Mouse (Mus musculus) liver, postnatal 0 days (tissue): Measurements from ENCODE around the gene Pmel. TPM values are rescaled to one million over a fixed set of nuclear protein-coding genes. Genes with fewer than 3 reads are reported as not detected.
"Not testable (repeated sequence)": the region's sequence is repeated elsewhere in the genome, so short reads cannot be mapped to it uniquely, and the experiment has no call there.

ENCODE experiments used
- ATAC-seq: fragments of 200-750 bp; cut with Nextera tagmentation; 2 replicates; pipeline ENCODE4 v1.8.0; 2017; ENCODE audit warnings: mild to moderate bottlenecking, moderate library complexity
- DNase-seq: peaks from one replicate; pipeline ENCODE4 v3.0.0-alpha.2; 2016
- H3K27ac ChIP-seq: fragments of 300-500 bp; sonication (generic); 2 replicates; pipeline ENCODE4 v1.5.1; 2014; ENCODE audit warnings: antibody characterized with exemption, moderate library complexity, mild to moderate bottlenecking, low read depth
- H3K27me3 ChIP-seq: fragments of 300-500 bp; sonication (generic); 2 replicates; pipeline ENCODE4 v1.6.1; 2014; ENCODE audit warnings: low read length, control low read depth, mixed read lengths; ENCODE audit not compliant: insufficient read depth
- H3K36me3 ChIP-seq: fragments of 300-500 bp; sonication (generic); replicated peaks from 2 replicates; pipeline ENCODE4 v1.6.1; 2014; ENCODE audit warnings: mild to moderate bottlenecking, control low read depth, low read length, moderate library complexity, mixed read lengths; ENCODE audit not compliant: insufficient read depth
- H3K4me1 ChIP-seq: fragments of 300-500 bp; sonication (generic); 2 replicates; pipeline ENCODE4 v1.6.1; 2014; ENCODE audit warnings: antibody characterized with exemption, mild to moderate bottlenecking, control low read depth; ENCODE audit not compliant: insufficient read depth
- H3K4me2 ChIP-seq: fragments of 300-500 bp; sonication (generic); 2 replicates; pipeline ENCODE4 v1.6.1; 2014; ENCODE audit warnings: low read depth, mild to moderate bottlenecking, low read length, moderate library complexity, mixed read lengths
- H3K4me3 ChIP-seq: fragments of 300-500 bp; sonication (generic); 2 replicates; pipeline ENCODE4 v1.5.1; 2014; ENCODE audit warnings: low read depth, low read length
- H3K9ac ChIP-seq: fragments of 300-500 bp; sonication (generic); replicated peaks from 2 replicates; pipeline ENCODE4 v1.6.1; 2014; ENCODE audit warnings: mild to moderate bottlenecking, moderate library complexity
- H3K9me3 ChIP-seq: fragments of 300-500 bp; sonication (generic); 2 replicates; pipeline ENCODE4 v1.6.1; 2016; ENCODE audit warnings: mild to moderate bottlenecking, control low read depth, low read length, mixed read lengths
- CTCF ChIP-seq: sonication (generic); IDR thresholded peaks from 2 replicates; pipeline ENCODE4 v1.5.1; 2016; ENCODE audit warnings: antibody characterized with exemption, low read depth
- EP300 ChIP-seq: IDR thresholded peaks from 2 replicates; pipeline ENCODE4 v1.6.1; 2016; ENCODE audit warnings: antibody characterized with exemption, low read depth, mild to moderate bottlenecking
- whole genome bisulfite sequencing: fragments of 180-500 bp; shearing (Covaris S2); extraction: QIAGEN DNeasy Blood & Tissue Kit; methylation state at CpG from one replicate; pipeline ENCODE4 v1.1.7; 2014; ENCODE audit not compliant: insufficient replicate concordance; 5-methylcytosine and 5-hydroxymethylcytosine counted together
- polyA plus RNA-seq: library from polyadenylated mRNA; unstranded; fragments of >200 nt; fragmentation: Nextera tagmentation; extraction: Ambion mirVana; gene quantifications from 2 replicates; pipeline ENCODE4 v1.2.1, GENCODE M21; 2015

The Pmel gene
- polyA plus RNA-seq, 1 experiment from 2014 or later = 0.69 TPM

DNA sequence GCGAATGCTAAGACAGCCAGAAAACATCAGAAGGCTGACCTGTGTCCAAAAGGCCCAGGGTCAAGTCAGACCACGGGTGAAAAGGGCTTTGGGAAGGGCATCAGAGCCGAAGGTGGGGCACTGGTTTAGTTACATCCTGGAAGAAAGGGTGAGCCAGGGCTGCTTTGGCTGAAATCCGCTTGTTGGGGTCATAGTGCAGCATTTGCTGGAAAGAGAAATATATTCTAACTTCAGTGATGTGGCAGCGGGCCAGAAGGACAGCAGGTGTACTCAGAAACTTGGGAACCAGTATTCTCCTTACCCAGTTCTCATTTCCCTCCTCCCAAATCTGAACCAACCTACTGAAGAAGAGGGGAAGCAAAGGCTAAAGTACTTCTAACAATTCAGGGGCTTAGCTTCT, 5.0 kb upstream of the Pmel start:
- Histone ChIP-seq H3K4me2 (no peak overlapping the region), H3K4me1 (peaks cover 31% of the 10 kb centered on the region), H3K9me3 (no peaks in the 10 kb centered on the region), H3K27me3 (no peaks in the 10 kb centered on the region), H3K4me3 (no peak overlapping the region), H3K36me3 (peaks cover 51% of the 10 kb centered on the region), H3K27ac (no peak overlapping the region), H3K9ac (no peak overlapping the region)
- ATAC-seq = no peak
- 74% methylated on average over 5 of the region's 5 CpGs for WGBS
- TF ChIP-seq EP300 = no peak
- no peak for TF ChIP-seq CTCF
- no peak for DNase-seq

DNA sequence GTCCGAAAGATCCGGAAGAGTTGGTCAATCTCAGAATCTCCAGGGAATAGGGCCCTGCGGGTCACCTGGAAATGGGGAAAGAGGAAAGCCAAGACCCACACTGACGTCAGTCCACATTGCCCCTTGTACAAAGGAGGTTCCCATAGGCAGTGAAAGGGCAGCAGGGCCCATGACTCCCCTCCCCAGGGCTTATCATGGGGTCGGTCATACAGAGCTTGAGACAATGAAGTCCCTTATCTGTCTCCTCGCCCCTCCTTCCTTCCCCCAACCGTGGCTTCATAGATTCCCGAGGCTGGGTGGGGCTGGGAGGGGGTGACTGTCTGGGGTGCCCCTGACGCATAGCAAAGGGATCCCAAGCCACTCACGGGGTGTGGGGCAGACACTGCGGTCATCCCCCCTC, 4.4 kb upstream of the Pmel start:
- Histone ChIP-seq H3K9ac (no peak overlapping the region), H3K4me1 (peaks cover 34% of the 10 kb centered on the region), H3K27ac (no peak overlapping the region), H3K36me3 (peaks cover 51% of the 10 kb centered on the region), H3K27me3 (no peaks in the 10 kb centered on the region), H3K4me3 (no peak overlapping the region), H3K4me2 (no peak overlapping the region), H3K9me3 (no peaks in the 10 kb centered on the region)
- no peak for ATAC-seq
- DNase-seq = no peak
- no peak for TF ChIP-seq CTCF
- no peak for TF ChIP-seq EP300
- 62% methylated on average over 11 of the region's 11 CpGs for WGBS

DNA sequence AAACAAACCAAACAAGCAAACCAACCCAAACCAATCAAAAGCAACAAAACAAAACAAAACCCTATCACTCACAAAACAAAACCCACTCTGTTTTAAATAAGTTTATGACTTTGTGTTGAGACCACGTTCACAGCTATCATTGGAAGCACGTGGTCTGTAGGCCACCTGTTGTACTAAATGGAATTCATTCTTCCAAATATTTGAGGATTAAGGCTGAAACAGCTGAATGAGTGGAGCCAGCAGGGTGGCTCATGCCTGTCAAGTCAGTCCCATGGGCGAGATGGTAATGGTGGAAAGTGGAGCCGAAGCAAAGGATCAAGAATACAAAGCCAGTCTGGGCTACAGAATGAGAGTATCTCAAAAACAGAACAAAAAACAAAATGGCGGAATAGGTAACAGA, 3.3 kb upstream of the Pmel start:
- H3K9me3 ChIP-seq = no peaks in the 10 kb centered on the region
- 93% methylated on average over 5 of the region's 5 CpGs for WGBS
- ATAC-seq = no peak
- TF ChIP-seq EP300 = no peak
- TF ChIP-seq CTCF = no peak
- DNase-seq = no peak
- H3K4me2 ChIP-seq = no peak overlapping the region
- H3K27ac ChIP-seq = no peak overlapping the region
- H3K4me1 ChIP-seq = peaks cover 30% of the 10 kb centered on the region
- H3K36me3 ChIP-seq = peaks cover 51% of the 10 kb centered on the region
- no peaks in the 10 kb centered on the region for H3K27me3 ChIP-seq
- H3K9ac ChIP-seq = no peak overlapping the region
- H3K4me3 ChIP-seq = no peak overlapping the region

DNA sequence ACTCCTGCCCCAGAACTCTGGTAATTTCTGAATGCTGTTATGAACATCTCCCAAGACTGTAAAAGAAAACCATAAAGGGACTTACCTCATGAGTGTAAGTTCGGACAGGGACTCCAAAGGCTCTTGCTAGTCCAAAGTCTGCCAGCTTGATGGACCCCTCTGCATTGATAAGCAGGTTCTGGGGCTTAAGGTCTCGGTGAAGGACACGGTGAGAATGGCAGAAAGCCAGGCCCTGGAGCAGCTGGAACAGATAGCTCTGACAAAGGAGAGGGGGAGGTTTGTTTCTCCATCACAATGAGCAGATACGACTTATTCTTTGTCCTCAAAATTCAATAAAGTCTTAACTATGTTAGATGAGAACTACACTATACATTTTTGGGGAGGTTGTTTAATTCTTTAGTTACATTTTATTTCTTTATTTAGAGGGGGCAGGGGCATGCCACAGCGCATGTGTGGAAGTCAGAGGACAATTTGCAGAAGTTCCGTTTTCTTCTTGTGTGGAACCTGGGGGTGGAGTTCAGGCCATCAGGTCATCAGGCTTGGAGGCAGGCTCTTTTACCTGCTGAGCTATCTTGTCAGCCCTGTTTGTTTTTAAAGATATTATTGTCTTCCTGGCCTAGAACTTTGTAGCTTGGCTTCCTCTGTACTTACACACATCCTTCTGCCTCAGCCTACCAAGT, 1.5 kb upstream of the Pmel start:
- WGBS = 51% methylated on average over 6 of the region's 6 CpGs
- Histone ChIP-seq H3K4me1 (peaks cover 23% of the 10 kb centered on the region), H3K27ac (peak overlapping the region; percentile 24; the same call in 1 of the 2 replicates), H3K9ac (peak overlapping the region; percentile 38; the same call in 1 of the 2 replicates), H3K4me3 (no peak overlapping the region), H3K27me3 (no peaks in the 10 kb centered on the region), H3K36me3 (peaks cover 51% of the 10 kb centered on the region), H3K9me3 (no peaks in the 10 kb centered on the region), H3K4me2 (peak overlapping the region; percentile 92)
- TF ChIP-seq CTCF = no peak
- TF ChIP-seq EP300 = no peak
- no peak for DNase-seq
- no peak for ATAC-seq

DNA sequence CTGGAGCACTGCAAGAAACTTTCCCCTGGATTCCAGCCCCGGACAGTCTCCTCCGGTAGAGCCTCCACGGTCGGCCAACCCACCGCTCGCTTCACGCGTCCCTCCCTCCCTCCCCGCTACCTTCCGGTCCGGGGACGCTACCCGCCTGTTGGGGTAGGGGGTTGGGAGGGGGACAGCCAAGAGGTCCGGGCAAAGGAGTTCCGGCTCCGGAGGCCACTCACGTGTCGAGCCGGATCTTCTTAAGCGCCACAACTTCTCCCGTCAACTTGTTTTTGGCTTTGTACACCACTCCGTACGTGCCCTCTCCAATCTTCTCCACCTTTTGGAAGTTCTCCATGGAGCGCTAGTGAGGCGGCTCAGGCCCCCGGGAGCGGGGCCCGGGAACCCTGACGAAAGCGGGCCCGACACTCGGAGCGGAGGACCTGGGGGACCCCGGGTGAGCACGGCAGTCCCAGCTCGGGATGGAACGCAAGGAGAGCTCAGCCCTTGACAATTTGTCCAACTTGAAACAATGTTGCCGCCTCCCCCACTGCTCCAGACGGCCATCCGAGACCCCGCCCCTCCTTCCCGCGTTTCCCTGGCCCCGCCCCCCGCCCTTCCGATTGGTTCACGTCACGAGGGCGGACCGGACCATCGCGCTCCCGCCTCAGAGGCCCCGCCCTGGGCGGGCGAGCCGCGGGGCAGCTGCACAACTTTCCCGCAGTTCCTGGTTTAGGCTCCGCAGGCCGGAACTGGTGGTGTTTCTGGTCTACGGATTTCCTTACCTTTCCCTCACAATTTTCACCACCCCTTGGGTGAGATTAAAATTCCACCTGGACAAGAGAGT, 709 bp downstream of the Pmel start, which contains the start of gene Cdk2:
Gene Cdk2, minus strand, starts transcription at position 541 of the 826 bp plus-strand sequence.
- H3K4me1 ChIP-seq = peaks cover 21% of the 10 kb centered on the region
- H3K4me2 ChIP-seq = peak within 1 kb of the TSS; percentile 92
- peak within 1 kb of the TSS; percentile 99 for H3K27ac ChIP-seq
- no peaks in the 10 kb centered on the region for H3K27me3 ChIP-seq
- no peaks in the 10 kb centered on the region for H3K9me3 ChIP-seq
- H3K9ac ChIP-seq = peak within 1 kb of the TSS; percentile 95
- under 1% methylated on average over 59 of the region's 62 CpGs for WGBS
- TF ChIP-seq CTCF (no peak), EP300 (peak; percentile 21; the same call in 1 of the 2 replicates)
- peak; percentile 97 for DNase-seq
- ATAC-seq = peak; percentile 94
- peaks cover 34% of the 10 kb centered on the region for H3K36me3 ChIP-seq
- H3K4me3 ChIP-seq = peak within 1 kb of the TSS; percentile 98

DNA sequence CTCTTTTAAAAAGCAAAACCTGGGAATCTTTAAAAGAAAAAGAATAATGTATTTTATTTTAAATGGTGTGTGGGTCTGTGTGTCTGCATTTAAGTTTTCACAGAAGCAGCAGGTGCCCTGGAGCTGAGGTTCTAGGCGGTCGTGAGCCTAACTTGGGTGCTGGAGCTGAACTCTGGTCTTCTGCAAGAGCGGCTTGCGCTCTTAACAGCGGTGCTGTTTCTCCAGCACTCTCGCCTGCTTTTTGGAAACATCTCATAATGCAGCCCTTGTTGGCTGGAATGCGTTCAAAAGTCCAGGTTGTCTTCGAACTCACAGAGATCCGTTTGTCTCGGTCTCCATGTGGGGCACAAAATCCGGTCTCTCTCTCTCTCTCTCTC, 1.3 kb downstream of the Pmel start:
- WGBS = 14% methylated on average over 11 of the region's 11 CpGs
- Histone ChIP-seq H3K4me3 (peak overlapping the region; percentile 98), H3K4me1 (peaks cover 21% of the 10 kb centered on the region), H3K27ac (peak overlapping the region; percentile 76), H3K9ac (peak overlapping the region; percentile 68), H3K36me3 (peaks cover 28% of the 10 kb centered on the region), H3K9me3 (no peaks in the 10 kb centered on the region), H3K4me2 (peak overlapping the region; percentile 92), H3K27me3 (no peaks in the 10 kb centered on the region)
- DNase-seq (no peak), ATAC-seq (peak; percentile 22)
- no peak for TF ChIP-seq CTCF

DNA sequence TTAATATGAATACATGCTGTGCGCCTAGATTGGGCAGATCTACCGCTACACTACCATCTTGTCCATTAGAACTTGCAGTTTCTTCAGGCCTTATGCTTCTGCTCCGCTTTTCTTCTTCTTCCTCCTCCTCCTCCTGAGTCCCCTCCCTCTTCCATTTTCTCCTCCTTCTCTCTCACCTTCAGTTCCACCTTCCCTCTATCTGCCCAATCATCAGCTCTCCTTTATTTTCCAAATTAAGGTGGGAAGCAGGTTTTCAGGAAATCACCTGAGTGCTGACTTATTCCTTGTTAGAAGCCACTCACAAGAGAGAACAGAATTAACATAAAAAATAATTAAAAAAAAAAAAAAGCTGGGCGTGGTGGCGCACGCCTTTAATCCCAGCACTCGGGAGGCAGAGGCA, 7.3 kb downstream of the Pmel start:
- H3K27ac ChIP-seq, H3K9me3 ChIP-seq, ATAC-seq, H3K27me3 ChIP-seq, H3K4me1 ChIP-seq, DNase-seq, H3K4me3 ChIP-seq, H3K4me2 ChIP-seq, H3K9ac ChIP-seq, H3K36me3 ChIP-seq: not testable (repeated sequence)
- 94% methylated on average over 7 of the region's 7 CpGs for WGBS
